In the genomic region with DNA sequence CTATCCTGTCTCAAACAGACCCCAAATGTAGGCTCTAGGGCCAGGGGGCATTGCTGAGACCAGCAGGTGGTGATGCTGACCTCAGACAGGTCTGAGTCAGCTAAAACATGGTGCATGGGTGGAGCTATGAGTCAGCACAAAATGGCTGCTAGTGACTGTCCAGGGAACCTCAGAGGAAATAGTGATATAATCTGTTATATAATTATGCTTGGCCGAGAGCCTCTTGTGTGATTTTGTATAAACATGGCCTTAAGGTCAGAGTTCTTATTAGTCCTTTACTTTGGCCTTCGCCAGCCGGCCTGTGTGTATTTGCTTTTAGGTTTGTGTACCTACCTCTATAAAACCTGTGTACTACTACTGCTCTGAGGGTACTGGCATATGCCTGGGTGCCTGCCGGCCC, we compare ENCODE assay signal across 13 mouse cellular contexts. TPM values are rescaled to one million over a fixed set of nuclear protein-coding genes. Genes with fewer than 3 reads are reported as not detected.
DNase-seq lines count a peak whose midpoint lies in the region; ATAC-seq and TF ChIP-seq lines count a peak whose summit lies in the region.
"Had no signal": no experiment of that assay in that cellular context is flagged by ENCODE, and none has a peak within 500 bp of the region (broad histone marks: within the 10 kb centered on the region; RNA-seq: fewer than 3 reads in every experiment).

No protein-coding gene starts in this region.

- peak; percentile 82 for DNase-seq in kidney, adult 9 months
- peak; percentile 59 for DNase-seq in MEL (ENCODE audit: low read depth, low spot score)
- no peak for DNase-seq in hindbrain, embryonic 11.5 days (ENCODE audit: low spot score)
- DNase-seq in ovary, postnatal 10 days (ENCODE audit: low spot score), result no peak
- DNase-seq: cerebellum, adult 2 months; heart, postnatal 14 days; thymus, postnatal 25 days had no signal

- H3K27me3 ChIP-seq in kidney, embryonic 16.5 days (ENCODE audit: insufficient read depth, low read length), result no peaks in the 10 kb centered on the region
- H3K27me3 ChIP-seq in MEL (ENCODE audit: control insufficient read depth in 1 of 2, insufficient read depth in 2 of 2, low read length in 2 of 2), result peaks cover 0 to 1% of the 10 kb centered on the region in 2 experiments; a peak in 1 of 4 replicates
- no peaks in the 10 kb centered on the region for H3K27me3 ChIP-seq in hindbrain, embryonic 11.5 days (ENCODE audit: control insufficient read depth, insufficient read depth, low read length)
- H3K27me3 ChIP-seq: embryonic facial prominence, embryonic 15.5 days; limb, embryonic 12.5 days; midbrain, embryonic 13.5 days had no signal

- no peak overlapping the region for H3K9ac ChIP-seq in kidney, embryonic 16.5 days (replicated peaks; ENCODE audit: low read length)
- H3K9ac ChIP-seq in MEL (ENCODE audit: control insufficient read depth, low read depth, low read length, poor library complexity, severe bottlenecking), result no peak overlapping the region
- no peak overlapping the region for H3K9ac ChIP-seq in hindbrain, embryonic 11.5 days (ENCODE audit: low read depth, low read length)
- H3K9ac ChIP-seq: embryonic facial prominence, embryonic 15.5 days; limb, embryonic 12.5 days; midbrain, embryonic 13.5 days had no signal

- no peak for TF ChIP-seq CTCF in MEL (IDR thresholded peaks at IDR 0.05 in 2 of 3, conservative IDR thresholded peaks at IDR 0.05 in 1 of 3; ENCODE audit: control insufficient read depth in 1 of 3, insufficient read depth in 1 of 3, low read depth in 2 of 3, low read length in 3 of 3, poor library complexity in 1 of 3, severe bottlenecking in 1 of 3)

- H3K4me1 ChIP-seq in kidney, embryonic 16.5 days (ENCODE audit: insufficient read depth, low read length), result no peaks in the 10 kb centered on the region
- H3K4me1 ChIP-seq in MEL (ENCODE audit: control insufficient read depth in 1 of 2, insufficient read depth in 2 of 2, low read length in 2 of 2), result peaks cover 0 to 18% of the 10 kb centered on the region in 2 experiments; a peak in 2 of 4 replicates
- H3K4me1 ChIP-seq in hindbrain, embryonic 11.5 days (replicated peaks; ENCODE audit: control insufficient read depth, insufficient read depth, low read length), result 0 out of 2 replicates have a peak, but pooled peaks cover 2% of the 10 kb centered on the region

- no peak for TF ChIP-seq RAD21 in MEL (IDR thresholded peaks at IDR 0.05; ENCODE audit: low read depth, low read length)

- peak; percentile 11 to 37; a peak in 2 of 4 replicates for TF ChIP-seq EP300 in MEL (IDR thresholded peaks at IDR 0.05; ENCODE audit: low read depth in 1 of 2, low read length in 2 of 2)

- no peaks in the 10 kb centered on the region for H3K9me3 ChIP-seq in kidney, embryonic 16.5 days (ENCODE audit: low read length)
- no peaks in the 10 kb centered on the region for H3K9me3 ChIP-seq in MEL (replicated peaks; ENCODE audit: insufficient read depth, low read length)
- no peaks in the 10 kb centered on the region for H3K9me3 ChIP-seq in hindbrain, embryonic 11.5 days (ENCODE audit: control insufficient read depth, low read length)
- H3K9me3 ChIP-seq: embryonic facial prominence, embryonic 15.5 days; limb, embryonic 12.5 days; midbrain, embryonic 13.5 days had no signal

- H3K79me2 ChIP-seq in MEL (ENCODE audit: control insufficient read depth, insufficient read depth, low read length, poor library complexity), result no peaks in the 10 kb centered on the region

- no peak overlapping the region for H3K4me2 ChIP-seq in kidney, embryonic 16.5 days (replicated peaks; ENCODE audit: low read depth, low read length)
- no peak overlapping the region for H3K4me2 ChIP-seq in hindbrain, embryonic 11.5 days (replicated peaks; ENCODE audit: low read depth, low read length)
- H3K4me2 ChIP-seq: embryonic facial prominence, embryonic 15.5 days; limb, embryonic 12.5 days; midbrain, embryonic 13.5 days had no signal

- no peak overlapping the region for H3K27ac ChIP-seq in kidney, embryonic 16.5 days (ENCODE audit: low read length)
- peak overlapping the region; percentile 9; the same call in 1 of the 2 replicates for H3K27ac ChIP-seq in MEL (ENCODE audit: control insufficient read depth, low read depth, low read length)
- H3K27ac ChIP-seq in hindbrain, embryonic 11.5 days (ENCODE audit: low read depth, low read length), result no peak overlapping the region
- H3K27ac ChIP-seq: embryonic facial prominence, embryonic 15.5 days; limb, embryonic 12.5 days; midbrain, embryonic 13.5 days had no signal

- TF ChIP-seq POLR2A in MEL (IDR thresholded peaks at IDR 0.05; ENCODE audit: control insufficient read depth in 1 of 2, insufficient read depth in 1 of 2, low read depth in 1 of 2, low read length in 2 of 2, poor library complexity in 1 of 2), result no peak

- H3K36me3 ChIP-seq in kidney, embryonic 16.5 days (ENCODE audit: insufficient read depth, low read length), result no peaks in the 10 kb centered on the region
- H3K36me3 ChIP-seq in MEL (ENCODE audit: control insufficient read depth in 1 of 2, insufficient read depth in 2 of 2, low read length in 2 of 2), result peaks cover 0 to 10% of the 10 kb centered on the region in 2 experiments; a peak in 2 of 4 replicates
- H3K36me3 ChIP-seq in hindbrain, embryonic 11.5 days (ENCODE audit: control insufficient read depth, insufficient read depth, low read length), result no peaks in the 10 kb centered on the region
- H3K36me3 ChIP-seq: embryonic facial prominence, embryonic 15.5 days; limb, embryonic 12.5 days; midbrain, embryonic 13.5 days had no signal

- WGBS in kidney, embryonic 16.5 days, result 49% methylated on average over 4 of the region's 4 CpGs
- 83% methylated on average over 4 of the region's 4 CpGs for WGBS in hindbrain, embryonic 11.5 days

- H3K4me3 ChIP-seq in kidney, embryonic 16.5 days (ENCODE audit: low read length), result no peak overlapping the region
- H3K4me3 ChIP-seq in MEL (ENCODE audit: control insufficient read depth in 1 of 2, insufficient read depth in 1 of 2, low read depth in 2 of 2, low read length in 2 of 2), result no peak overlapping the region
- no peak overlapping the region for H3K4me3 ChIP-seq in hindbrain, embryonic 11.5 days (ENCODE audit: low read depth, low read length)
- H3K4me3 ChIP-seq: embryonic facial prominence, embryonic 15.5 days; limb, embryonic 12.5 days; midbrain, embryonic 13.5 days had no signal

- no peak for ATAC-seq in kidney, embryonic 16.5 days (ENCODE audit: low FRiP score, low TSS enrichment)
- peak; percentile 41; the same call in 1 of the 2 replicates for ATAC-seq in granulocyte monocyte progenitor cell, adult 5-6 weeks (replicated peaks; ENCODE audit: poor library complexity, severe bottlenecking)
- peak; percentile 27; the same call in 1 of the 2 replicates for ATAC-seq in megakaryocyte progenitor cell, adult 5-6 weeks (replicated peaks; ENCODE audit: poor library complexity)
- ATAC-seq in hindbrain, embryonic 11.5 days (ENCODE audit: low FRiP score), result no peak
- ATAC-seq: midbrain, embryonic 13.5 days had no signal

TF ChIP-seq in MEL, 35 proteins besides CTCF, POLR2A, EP300 and RAD21 (continues in another document):
- TF ChIP-seq USF1 (IDR thresholded peaks at IDR 0.05; ENCODE audit: low read depth, low read length) (no peak), MXI1 (IDR thresholded peaks at IDR 0.05; ENCODE audit: low read depth, low read length) (no peak), ZKSCAN1 (IDR thresholded peaks at IDR 0.05; ENCODE audit: low read depth, low read length) (no peak), MYC (IDR thresholded peaks at IDR 0.05; ENCODE audit: low read depth, low read length) (0 out of 2 replicates have a peak, but pooled peaks have one; percentile 22), JUND (IDR thresholded peaks at IDR 0.05; ENCODE audit: low read depth, low read length) (no peak), ZNF384 (IDR thresholded peaks at IDR 0.05; ENCODE audit: low read depth, low read length) (no peak), TBP (IDR thresholded peaks at IDR 0.05; ENCODE audit: low read depth, low read length) (no peak), MAX (IDR thresholded peaks at IDR 0.05; ENCODE audit: low read length) (no peak), NRF1 (IDR thresholded peaks at IDR 0.05; ENCODE audit: insufficient read depth, low read depth, low read length, poor library complexity, severe bottlenecking) (no peak)

RNA-seq across cellular contexts. Expression of a gene that starts 5.2 kb away (rescaled TPM):
- polyA plus RNA-seq in kidney, embryonic 16.5 days (2015; fragmentation: Nextera tagmentation; extraction: Ambion mirVana), result 18.3 and 21.1 TPM in 2 replicates
- 11.8 and 12.0 TPM in 2 replicates for total RNA-seq in MEL (2012; rRNA removed)
- polyA plus RNA-seq in MEL (2012; ENCODE audit: insufficient read depth in 1 of 2, insufficient read length in 2 of 2, low read depth in 1 of 2, low replicate concordance in 2 of 2, missing spikeins in 1 of 2), result 10 to 100 TPM in 1 of 2 experiments, not detected in 1; 24.7 TPM
- total RNA-seq in granulocyte monocyte progenitor cell, adult 5-6 weeks (2014; fragmentation: Nextera tagmentation), result 15.3 and 20.4 TPM in 2 replicates
- 9.2 and 13.0 TPM in 2 replicates for total RNA-seq in granulocyte monocyte progenitor cell, adult 5-6 weeks (2017)
- total RNA-seq in megakaryocyte progenitor cell, adult 5-6 weeks (2015), result 6.9 and 8.4 TPM in 2 replicates
- 6.6 and 6.9 TPM in 2 replicates for total RNA-seq in megakaryocyte progenitor cell, adult 5-6 weeks (2017)
- polyA plus RNA-seq in hindbrain, embryonic 11.5 days (2014; fragmentation: Nextera tagmentation; extraction: Ambion mirVana), result 18.0 and 20.4 TPM in 2 replicates

RNA-seq across cellular contexts. Expression of a gene that starts 13.0 kb away (rescaled TPM):
- polyA plus RNA-seq in kidney, embryonic 16.5 days (2015; fragmentation: Nextera tagmentation; extraction: Ambion mirVana), result 3.7 and 4.0 TPM in 2 replicates
- total RNA-seq in MEL (2012; rRNA removed), result 3.3 TPM in 2 replicates
- polyA plus RNA-seq in MEL (2012; ENCODE audit: insufficient read depth in 1 of 2, insufficient read length in 2 of 2, low read depth in 1 of 2, low replicate concordance in 2 of 2, missing spikeins in 1 of 2), result 1 to 10 TPM in 1 of 2 experiments, not detected in 1; 5.8 TPM
- total RNA-seq in granulocyte monocyte progenitor cell, adult 5-6 weeks (2014; fragmentation: Nextera tagmentation), result 0.41 TPM in 1 of 2 replicates, not detected in the other
- total RNA-seq in granulocyte monocyte progenitor cell, adult 5-6 weeks (2017), result 2.8 TPM in 2 replicates
- total RNA-seq in megakaryocyte progenitor cell, adult 5-6 weeks (2015), result 3.2 and 3.9 TPM in 2 replicates
- 1.5 and 1.7 TPM in 2 replicates for total RNA-seq in megakaryocyte progenitor cell, adult 5-6 weeks (2017)
- 1.6 and 1.8 TPM in 2 replicates for polyA plus RNA-seq in hindbrain, embryonic 11.5 days (2014; fragmentation: Nextera tagmentation; extraction: Ambion mirVana)

RNA-seq across cellular contexts. Expression of a gene that starts 48.1 kb away (rescaled TPM):
- polyA plus RNA-seq in kidney, embryonic 16.5 days (2015; fragmentation: Nextera tagmentation; extraction: Ambion mirVana), result 12.5 and 17.7 TPM in 2 replicates
- total RNA-seq in MEL (2012; rRNA removed), result 1.1 TPM in 1 of 2 replicates, not detected in the other
- under 1 TPM in 1 of 2 experiments, not detected in 1; 0.60 TPM for polyA plus RNA-seq in MEL (2012; ENCODE audit: insufficient read depth in 1 of 2, insufficient read length in 2 of 2, low read depth in 1 of 2, low replicate concordance in 2 of 2, missing spikeins in 1 of 2)
- not detected in 2 replicates for total RNA-seq in granulocyte monocyte progenitor cell, adult 5-6 weeks (2014; fragmentation: Nextera tagmentation)
- total RNA-seq in granulocyte monocyte progenitor cell, adult 5-6 weeks (2017), result not detected in 2 replicates
- total RNA-seq in megakaryocyte progenitor cell, adult 5-6 weeks (2015), result 0.27 and 0.34 TPM in 2 replicates
- not detected in 2 replicates for total RNA-seq in megakaryocyte progenitor cell, adult 5-6 weeks (2017)
- 1.4 and 1.5 TPM in 2 replicates for polyA plus RNA-seq in hindbrain, embryonic 11.5 days (2014; fragmentation: Nextera tagmentation; extraction: Ambion mirVana)

Comparison
In these comparisons a context has a peak if more than half of its experiments do, and no peak if none do; other contexts are left out.
1. DNase-seq: peak in kidney, adult 9 months (single experiment) and MEL (single experiment); none in hindbrain, embryonic 11.5 days (single experiment) and ovary, postnatal 10 days (single experiment).
2. ATAC-seq: peak in granulocyte monocyte progenitor cell, adult 5-6 weeks (single experiment) and megakaryocyte progenitor cell, adult 5-6 weeks (single experiment); none in kidney, embryonic 16.5 days (single experiment) and hindbrain, embryonic 11.5 days (single experiment).